9 mouse cellular contexts compared by ENCODE assay signal in the genomic region with DNA sequence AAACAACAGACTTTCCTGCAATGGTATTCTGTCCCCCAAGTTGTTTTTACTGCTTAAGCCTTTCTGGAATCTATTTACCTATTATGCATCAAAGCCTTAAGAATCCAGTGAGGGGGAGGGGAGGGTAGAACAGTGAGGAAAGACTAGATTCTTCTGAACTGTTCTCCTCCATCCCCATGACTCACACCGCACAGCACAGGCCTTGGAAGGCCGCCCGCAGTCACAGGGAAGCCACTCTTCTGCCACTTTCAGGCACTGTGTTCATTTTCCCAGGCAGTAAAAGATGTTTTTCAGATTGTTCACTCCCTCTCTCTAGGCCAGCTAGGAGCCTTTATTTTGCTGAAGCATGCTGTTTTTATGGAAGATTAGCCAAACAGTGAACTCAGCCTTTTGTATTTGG. TPM values are rescaled to one million over a fixed set of nuclear protein-coding genes. Genes with fewer than 3 reads are reported as not detected.
A peak's percentile ranks its signal among the peaks of the same experiment; 100 is the strongest.
DNase-seq lines count a peak whose midpoint lies in the region; ATAC-seq lines count a peak whose summit lies in the region.
"Had no signal": no experiment of that assay in that cellular context is flagged by ENCODE, and none has a peak within 500 bp of the region (broad histone marks: within the 10 kb centered on the region; RNA-seq: fewer than 3 reads in every experiment).

No protein-coding gene starts in this region.

- H3K4me1 ChIP-seq in kidney, embryonic 15.5 days, result peaks cover 4% of the 10 kb centered on the region; the same call in 1 of the 2 replicates

- 89% methylated on average over 3 of the region's 3 CpGs for WGBS in kidney, embryonic 15.5 days

- 0 out of 2 replicates have a peak, but pooled peaks cover 4% of the 10 kb centered on the region for H3K36me3 ChIP-seq in kidney, embryonic 15.5 days

- no peak overlapping the region for H3K4me3 ChIP-seq in kidney, embryonic 15.5 days (replicated peaks)
- H3K4me3 ChIP-seq: limb, embryonic 12.5 days had no signal

- ATAC-seq in kidney, embryonic 15.5 days (replicated peaks; ENCODE audit: low FRiP score), result no peak
- no peak for ATAC-seq in megakaryocyte progenitor cell, adult 5-6 weeks (replicated peaks; ENCODE audit: poor library complexity)

- H3K27ac ChIP-seq in kidney, embryonic 15.5 days, result no peak overlapping the region
- H3K27ac ChIP-seq: limb, embryonic 12.5 days had no signal

- no peak overlapping the region for H3K9ac ChIP-seq in kidney, embryonic 15.5 days
- H3K9ac ChIP-seq: limb, embryonic 12.5 days had no signal

- DNase-seq in kidney, postnatal 10 days, result peak; percentile 50
- DNase-seq in NIH3T3 (ENCODE audit: low read depth), result peak; percentile 95
- peak; percentile 80 for DNase-seq in cerebellum, adult 18-20 months
- peak; percentile 52 for DNase-seq in heart, adult 8-10 months (ENCODE audit: low spot score)
- peak; percentile 43 for DNase-seq in ovary, postnatal 14 days (ENCODE audit: low spot score)
- DNase-seq in spleen, adult 18-20 months, result no peak

- no peak overlapping the region for H3K4me2 ChIP-seq in kidney, embryonic 15.5 days
- H3K4me2 ChIP-seq: limb, embryonic 12.5 days had no signal

- H3K27me3 ChIP-seq in kidney, embryonic 15.5 days, result no peaks in the 10 kb centered on the region
- H3K27me3 ChIP-seq: limb, embryonic 12.5 days had no signal

- no peaks in the 10 kb centered on the region for H3K9me3 ChIP-seq in kidney, embryonic 15.5 days (replicated peaks)
- H3K9me3 ChIP-seq: limb, embryonic 12.5 days had no signal

RNA-seq across cellular contexts. Expression of gene Mrps27, which starts 46.8 kb away (rescaled TPM):
- polyA plus RNA-seq in kidney, embryonic 15.5 days (2015; fragmentation: Nextera tagmentation; extraction: Ambion mirVana), result 68.8 and 71.8 TPM in 2 replicates
- total RNA-seq in heart, adult 8-10 months (2022), result 10 to 100 TPM; 47.2 to 48.0 (median 47.3) TPM
- 20.1 and 22.1 TPM in 2 replicates for total RNA-seq in megakaryocyte progenitor cell, adult 5-6 weeks (2015)
- total RNA-seq in megakaryocyte progenitor cell, adult 5-6 weeks (2017), result 28.6 and 30.7 TPM in 2 replicates

RNA-seq across cellular contexts. Expression of gene Ptcd2, which starts 46.9 kb away (rescaled TPM):
- 51.5 and 54.1 TPM in 2 replicates for polyA plus RNA-seq in kidney, embryonic 15.5 days (2015; fragmentation: Nextera tagmentation; extraction: Ambion mirVana)
- 10 to 100 TPM; 52.6 to 58.1 (median 54.0) TPM for total RNA-seq in heart, adult 8-10 months (2022)
- total RNA-seq in megakaryocyte progenitor cell, adult 5-6 weeks (2015), result 43.6 and 48.4 TPM in 2 replicates
- total RNA-seq in megakaryocyte progenitor cell, adult 5-6 weeks (2017), result 64.4 and 73.5 TPM in 2 replicates

Comparison
In these comparisons a context has a peak if more than half of its experiments do, and no peak if none do; other contexts are left out.
1. DNase-seq: peak in kidney, postnatal 10 days (single experiment), NIH3T3 (single experiment), cerebellum, adult 18-20 months (2 of 2), heart, adult 8-10 months (single experiment) and ovary, postnatal 14 days (single experiment); none in spleen, adult 18-20 months (0 of 2).